Mouse (Mus musculus): ENCODE measurements around the gene Fcgr2b. TPM values are rescaled to one million over a fixed set of nuclear protein-coding genes. Genes with fewer than 3 reads are reported as not detected.

The Fcgr2b gene
- total and polyA plus RNA-seq, 3 experiments = 4.7 to 8.2 TPM; not detected in 1

DNA sequence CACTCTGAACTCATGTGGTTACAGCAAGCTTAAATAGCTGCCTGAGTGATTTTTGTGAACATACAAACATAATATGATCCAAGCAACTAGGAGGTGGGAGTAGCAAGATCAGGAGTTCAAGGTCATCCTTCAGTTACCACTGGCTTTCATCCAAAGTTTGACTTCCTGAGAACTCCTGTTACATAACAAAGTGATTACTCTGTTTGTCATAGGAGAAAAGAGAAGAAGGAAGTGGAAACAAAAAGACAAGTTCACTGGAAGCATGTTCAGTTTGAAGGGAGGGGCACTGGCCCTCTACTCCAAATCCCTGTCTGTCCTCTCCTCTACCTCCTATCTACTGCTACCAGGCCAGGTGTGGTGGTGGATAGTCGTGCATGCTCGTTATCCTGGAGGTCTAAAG lies 16.6 kb downstream of the Fcgr2b start (continued):
- TF ChIP-seq POLR2AphosphoS2 (IDR thresholded peaks at IDR 0.05; ENCODE audit: low read length) (no peak), POLR2A (IDR thresholded peaks at IDR 0.05; ENCODE audit: control insufficient read depth in 1 of 2, insufficient read depth in 1 of 2, low read depth in 1 of 2, low read length in 2 of 2, poor library complexity in 1 of 2) (no peak), JUND (IDR thresholded peaks at IDR 0.05; ENCODE audit: low read depth, low read length) (no peak), MXI1 (IDR thresholded peaks at IDR 0.05; ENCODE audit: low read depth, low read length) (no peak), ZNF384 (IDR thresholded peaks at IDR 0.05; ENCODE audit: low read depth, low read length) (no peak), ZMIZ1 (IDR thresholded peaks at IDR 0.05; ENCODE audit: low read depth, low read length) (no peak), ETS1 (IDR thresholded peaks at IDR 0.05; ENCODE audit: low read depth, low read length) (no peak), SMC3 (IDR thresholded peaks at IDR 0.05; ENCODE audit: low read depth, low read length) (no peak), MAZ (IDR thresholded peaks at IDR 0.05; ENCODE audit: low read depth, low read length) (0 out of 2 replicates have a peak, but pooled peaks have one; percentile 41), NELFE (IDR thresholded peaks at IDR 0.05; ENCODE audit: low read depth, low read length) (no peak), TBP (IDR thresholded peaks at IDR 0.05; ENCODE audit: low read depth, low read length) (no peak)

DNA sequence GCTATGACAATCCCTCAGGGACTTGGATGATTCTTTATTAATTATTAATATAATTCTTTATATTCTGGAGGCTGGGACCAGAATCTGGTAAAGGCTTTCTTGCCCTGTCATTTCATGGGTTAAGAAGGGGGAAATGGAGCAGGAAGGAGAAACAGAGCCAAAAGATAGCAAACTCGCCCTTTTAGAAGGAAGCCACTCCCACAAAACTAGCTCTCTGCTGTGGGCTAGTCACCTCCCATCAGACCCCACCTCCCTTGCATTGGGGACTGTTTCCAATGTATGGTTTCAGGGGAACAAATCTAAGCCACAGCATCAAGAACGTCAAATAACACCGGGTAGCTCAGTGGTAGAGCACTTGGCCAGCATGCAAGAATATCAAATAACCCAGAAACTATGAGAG lies 18.1 kb downstream of the Fcgr2b start:
- TF ChIP-seq CHD1 (IDR thresholded peaks at IDR 0.05; ENCODE audit: low read depth, low read length) (no peak), GATA1 (IDR thresholded peaks at IDR 0.05; ENCODE audit: low read depth, low read length) (0 out of 2 replicates have a peak, but pooled peaks have one; percentile 43)
- H3K9ac ChIP-seq (ENCODE audit: control insufficient read depth, low read depth, low read length, poor library complexity, severe bottlenecking) = no peak overlapping the region

GRCm38 (mm10) chr1:170953192-170953591 lies 23.2 kb downstream of the Fcgr2b start:
- H3K9ac ChIP-seq (ENCODE audit: control insufficient read depth, low read depth, low read length, poor library complexity, severe bottlenecking) = no peak overlapping the region
- TF ChIP-seq CHD1 (IDR thresholded peaks at IDR 0.05; ENCODE audit: low read depth, low read length) (no peak), USF2 (IDR thresholded peaks at IDR 0.05; ENCODE audit: borderline replicate concordance in 1 of 2, insufficient read depth in 1 of 2, low read depth in 1 of 2, low read length in 2 of 2) (no peak), MAFK (IDR thresholded peaks at IDR 0.05; ENCODE audit: borderline replicate concordance, low read depth, low read length) (no peak), POLR2AphosphoS5 (IDR thresholded peaks at IDR 0.05; ENCODE audit: borderline replicate concordance, low read depth, low read length) (no peak), RCOR1 (IDR thresholded peaks at IDR 0.05; ENCODE audit: low read depth, low read length) (no peak), TBP (IDR thresholded peaks at IDR 0.05; ENCODE audit: low read depth, low read length) (no peak), GABPA (IDR thresholded peaks at IDR 0.05; ENCODE audit: low read depth, low read length) (no peak), CHD2 (IDR thresholded peaks at IDR 0.05; ENCODE audit: low read length) (no peak), ZNF384 (IDR thresholded peaks at IDR 0.05; ENCODE audit: low read depth, low read length) (no peak), ZKSCAN1 (IDR thresholded peaks at IDR 0.05; ENCODE audit: low read depth, low read length) (no peak), SMC3 (IDR thresholded peaks at IDR 0.05; ENCODE audit: low read depth, low read length) (no peak), MYB (IDR thresholded peaks at IDR 0.05; ENCODE audit: low read depth, low read length) (no peak), UBTF (IDR thresholded peaks at IDR 0.05; ENCODE audit: borderline replicate concordance, insufficient read depth, low read depth, low read length) (no peak), ETS1 (IDR thresholded peaks at IDR 0.05; ENCODE audit: low read depth, low read length) (no peak)

More for the DNA sequence above, 18.1 kb downstream of the Fcgr2b start:
- Histone ChIP-seq H3K79me2 (ENCODE audit: control insufficient read depth, insufficient read depth, low read length, poor library complexity) (no peaks in the 10 kb centered on the region), H3K4me1 (ENCODE audit: control insufficient read depth in 1 of 2, insufficient read depth in 2 of 2, low read length in 2 of 2) (peaks cover 31 to 36% of the 10 kb centered on the region in 2 experiments), H3K36me3 (ENCODE audit: control insufficient read depth in 1 of 2, insufficient read depth in 2 of 2, low read length in 2 of 2) (peaks cover 0 to 44% of the 10 kb centered on the region in 2 experiments; a peak in 2 of 4 replicates), H3K27me3 (ENCODE audit: control insufficient read depth in 1 of 2, insufficient read depth in 2 of 2, low read length in 2 of 2) (no peaks in the 10 kb centered on the region), H3K9me3 (replicated peaks; ENCODE audit: insufficient read depth, low read length) (no peaks in the 10 kb centered on the region), H3K27ac (ENCODE audit: control insufficient read depth, low read depth, low read length) (no peak overlapping the region), H3K4me3 (ENCODE audit: control insufficient read depth in 1 of 2, insufficient read depth in 1 of 2, low read depth in 2 of 2, low read length in 2 of 2) (no peak overlapping the region)
- DNase-seq (ENCODE audit: low read depth, low spot score) = peak; percentile 56

More at GRCm38 (mm10) chr1:170953192-170953591, 23.2 kb downstream of the Fcgr2b start:
- DNase-seq (ENCODE audit: low read depth, low spot score) = peak; percentile 37
- Histone ChIP-seq H3K27me3 (ENCODE audit: control insufficient read depth in 1 of 2, insufficient read depth in 2 of 2, low read length in 2 of 2) (no peaks in the 10 kb centered on the region), H3K36me3 (ENCODE audit: control insufficient read depth in 1 of 2, insufficient read depth in 2 of 2, low read length in 2 of 2) (peaks cover 0 to 11% of the 10 kb centered on the region in 2 experiments; a peak in 2 of 4 replicates), H3K4me1 (ENCODE audit: control insufficient read depth in 1 of 2, insufficient read depth in 2 of 2, low read length in 2 of 2) (peaks cover 4 to 11% of the 10 kb centered on the region in 2 experiments; a peak in 3 of 4 replicates), H3K79me2 (ENCODE audit: control insufficient read depth, insufficient read depth, low read length, poor library complexity) (no peaks in the 10 kb centered on the region), H3K9me3 (replicated peaks; ENCODE audit: insufficient read depth, low read length) (peaks cover 2% of the 10 kb centered on the region; the same call in 1 of the 2 replicates), H3K27ac (ENCODE audit: control insufficient read depth, low read depth, low read length) (no peak overlapping the region), H3K4me3 (ENCODE audit: control insufficient read depth in 1 of 2, insufficient read depth in 1 of 2, low read depth in 2 of 2, low read length in 2 of 2) (no peak overlapping the region)

All from MEL (cell line).